15 mouse cellular contexts compared by ENCODE assay signal in genomic region chr11:22499886-22500285, GRCm38 (mm10).
"Had no signal": no experiment of that assay in that cellular context is flagged by ENCODE, and none has a peak within 500 bp of the region (broad histone marks: within the 10 kb centered on the region; RNA-seq: fewer than 3 reads in every experiment).

No protein-coding gene starts in this region.

- H3K9me3 ChIP-seq: limb, embryonic 15.5 days; liver, embryonic 13.5 days; midbrain, embryonic 13.5 days; neural tube, embryonic 13.5 days; stomach, embryonic 15.5 days had no signal

- DNase-seq: kidney, adult 11 months; kidney, adult 9 months; kidney, postnatal 36 days; layer of hippocampus, adult 9-11 months; liver, embryonic 13.5 days; lung, adult 18-20 months; right cerebral cortex, postnatal 4 days; spleen, adult 18-20 months; thymus, adult 2 months; thymus, postnatal 25 days had no signal

- ATAC-seq: midbrain, embryonic 13.5 days had no signal

- H3K27ac ChIP-seq: kidney, postnatal 0 days; limb, embryonic 15.5 days; liver, embryonic 13.5 days; midbrain, embryonic 13.5 days; neural tube, embryonic 13.5 days; stomach, embryonic 15.5 days had no signal

- H3K36me3 ChIP-seq: limb, embryonic 15.5 days; liver, embryonic 13.5 days; midbrain, embryonic 13.5 days; neural tube, embryonic 13.5 days; stomach, embryonic 15.5 days had no signal

- H3K4me3 ChIP-seq: limb, embryonic 15.5 days; liver, embryonic 13.5 days; midbrain, embryonic 13.5 days; neural tube, embryonic 13.5 days; stomach, embryonic 15.5 days had no signal

- H3K27me3 ChIP-seq: limb, embryonic 15.5 days; liver, embryonic 13.5 days; midbrain, embryonic 13.5 days; neural tube, embryonic 13.5 days; stomach, embryonic 15.5 days had no signal

- H3K4me1 ChIP-seq: limb, embryonic 15.5 days; liver, embryonic 13.5 days; midbrain, embryonic 13.5 days; neural tube, embryonic 13.5 days; stomach, embryonic 15.5 days had no signal

- H3K4me2 ChIP-seq: limb, embryonic 15.5 days; liver, embryonic 13.5 days; midbrain, embryonic 13.5 days; neural tube, embryonic 13.5 days; stomach, embryonic 15.5 days had no signal

- H3K9ac ChIP-seq: limb, embryonic 15.5 days; liver, embryonic 13.5 days; midbrain, embryonic 13.5 days; neural tube, embryonic 13.5 days; stomach, embryonic 15.5 days had no signal
